Mouse (Mus musculus) testis, adult 2 months (tissue): Measurements from ENCODE around the gene Taf4.

Source experiments
- CTCF ChIP-seq: fragments of 200-500 bp; IDR thresholded peaks from 2 replicates; pipeline ENCODE4 v1.5.1; 2012; ENCODE audit warnings: low read depth, mild to moderate bottlenecking, inconsistent platforms, low read length, moderate library complexity; ENCODE audit not compliant: control insufficient read depth, insufficient read depth, insufficient replicate concordance
- POLR2A ChIP-seq: fragments of 200-500 bp; IDR thresholded peaks from 2 replicates; pipeline ENCODE4 v1.6.1; 2012; ENCODE audit warnings: low read depth, mild to moderate bottlenecking, inconsistent platforms, low read length, moderate library complexity; ENCODE audit not compliant: control insufficient read depth

GRCm38 (mm10) chr2:179947607-179948006 is 28.8 kb downstream of the Taf4 start:
- TF ChIP-seq POLR2A (no peak), CTCF (no peak)
